Mouse (Mus musculus): ENCODE measurements at regions not wholly inside any gene's neighbourhood (a gene's known extent, or its start where the extent isn't known, plus 50 kb on each side); places are given as distances from the start of the nearest gene placed in this dataset.

GRCm38 (mm10) chr4:31909086-31909673, 54.7 kb upstream of the Map3k7 start:
- in situ Hi-C loops (cut with MboI, MseI), result loop anchor here (25.0 kb wide), 1 partner anchor 697 kb away; no protein-coding TSS in a partner anchor
